ENCODE assay signal across 8 mouse cellular contexts in the genomic region with DNA sequence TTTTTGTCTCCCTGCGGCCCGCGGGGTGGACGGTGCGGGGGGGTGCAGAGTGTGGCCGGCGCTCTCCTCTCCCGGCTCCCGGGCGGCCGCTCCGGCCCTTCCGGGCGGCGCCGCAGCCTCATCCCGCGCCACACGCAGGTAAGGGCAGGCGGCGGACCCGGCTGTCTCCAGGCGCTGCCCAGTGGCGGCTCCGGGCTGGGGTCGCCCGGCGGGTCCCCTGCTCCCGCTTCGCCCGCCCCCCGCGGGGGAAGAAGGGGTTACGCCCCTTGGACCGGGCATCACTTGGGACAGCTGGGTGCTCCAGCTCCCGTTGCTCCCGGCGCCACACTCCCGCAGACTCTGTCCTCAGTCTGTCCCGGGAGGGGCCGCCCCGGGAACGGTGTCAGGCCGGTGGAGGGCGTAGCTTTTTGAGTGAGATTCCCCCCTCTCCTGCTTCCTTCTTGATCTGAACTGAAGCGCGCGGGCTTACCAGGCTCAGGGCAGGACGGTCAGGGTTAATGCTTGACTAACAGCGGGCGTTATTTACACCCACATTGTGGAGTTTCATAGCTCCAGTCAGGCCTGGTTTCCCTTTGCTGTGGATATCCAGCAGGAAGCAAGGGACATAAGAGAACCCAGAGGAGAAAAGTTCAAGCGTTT. TPM values are rescaled to one million over a fixed set of nuclear protein-coding genes. Genes with fewer than 3 reads are reported as not detected.
DNase-seq lines count a peak whose midpoint lies in the region; ATAC-seq and TF ChIP-seq lines count a peak whose summit lies in the region.

No protein-coding gene starts in this region.

- H3K27ac ChIP-seq in ES-Bruce4 (ENCODE audit: insufficient read depth, low read length): peak overlapping the region; percentile 30; the same call in 1 of the 2 replicates
- H3K27ac ChIP-seq in forebrain, embryonic 13.5 days: peak overlapping the region; percentile 67

- DNase-seq in adrenal gland, postnatal 36 days: peak; percentile 62 to 63
- DNase-seq in heart, postnatal 14 days: peak; percentile 60 to 61
- DNase-seq in kidney, postnatal 4 days: peak; percentile 67 to 80
- DNase-seq in lung, postnatal 14 days: peak; percentile 50
- DNase-seq in retina, postnatal 1 day: peak; percentile 63
- peak; percentile 53 to 57 for DNase-seq in urinary bladder, postnatal 36 days (ENCODE audit: low spot score in 2 of 2)

- peak overlapping the region; percentile 72 for H3K9ac ChIP-seq in ES-Bruce4 (ENCODE audit: low read depth, poor library complexity, severe bottlenecking)
- peak overlapping the region; percentile 91 for H3K9ac ChIP-seq in forebrain, embryonic 13.5 days

- H3K36me3 ChIP-seq in ES-Bruce4 (ENCODE audit: control insufficient read depth, insufficient read depth, low read length, poor library complexity, severe bottlenecking): no peaks in the 10 kb centered on the region
- H3K36me3 ChIP-seq in forebrain, embryonic 13.5 days (ENCODE audit: poor library complexity, severe bottlenecking): no peaks in the 10 kb centered on the region

- H3K4me3 ChIP-seq in ES-Bruce4 (ENCODE audit: low read depth, low read length): peak overlapping the region; percentile 70
- peak overlapping the region; percentile 97 for H3K4me3 ChIP-seq in forebrain, embryonic 13.5 days

- H3K4me1 ChIP-seq in ES-Bruce4 (ENCODE audit: control insufficient read depth, insufficient read depth, low read length): no peaks in the 10 kb centered on the region
- peaks cover 19% of the 10 kb centered on the region for H3K4me1 ChIP-seq in forebrain, embryonic 13.5 days

- no peaks in the 10 kb centered on the region for H3K9me3 ChIP-seq in ES-Bruce4 (replicated peaks; ENCODE audit: control insufficient read depth, insufficient read depth, low read length, poor library complexity, severe bottlenecking)
- H3K9me3 ChIP-seq in forebrain, embryonic 13.5 days (replicated peaks): no peaks in the 10 kb centered on the region

- WGBS in forebrain, embryonic 13.5 days: 1% methylated on average over 25 of the region's 52 CpGs

- no peaks in the 10 kb centered on the region for H3K27me3 ChIP-seq in ES-Bruce4 (ENCODE audit: control insufficient read depth, insufficient read depth, low read length, poor library complexity, severe bottlenecking)
- H3K27me3 ChIP-seq in forebrain, embryonic 13.5 days: no peaks in the 10 kb centered on the region

- peak; percentile 91 for ATAC-seq in forebrain, embryonic 13.5 days

- no peak for TF ChIP-seq POLR2A in ES-Bruce4 (IDR thresholded peaks at IDR 0.05; ENCODE audit: insufficient read depth, low read length)

- H3K4me2 ChIP-seq in forebrain, embryonic 13.5 days: peak overlapping the region; percentile 85

- intact Hi-C loops in heart, postnatal 14 days (cut with DNase I): loop anchor here (5.0 kb wide), 2 partner anchors 34 to 94 kb away; no protein-coding TSS in a partner anchor

- TF ChIP-seq EP300 in ES-Bruce4 (IDR thresholded peaks at IDR 0.05; ENCODE audit: insufficient read depth, low read depth, low read length): no peak

- no peak for TF ChIP-seq CTCF in ES-Bruce4 (IDR thresholded peaks at IDR 0.05; ENCODE audit: low read depth, low read length)

RNA-seq across cellular contexts. Expression of a gene that starts 1.0 kb away (rescaled TPM):
- 55.3 and 62.0 TPM in 2 replicates for polyA plus RNA-seq in ES-Bruce4 (2011; ENCODE audit: insufficient read depth, insufficient read length, low read depth, missing spikeins)
- 10 to 100 TPM; 53.0 to 57.3 TPM for total RNA-seq in adrenal gland, postnatal 36 days (2021)
- polyA plus RNA-seq in forebrain, embryonic 13.5 days (2015; fragmentation: Nextera tagmentation; extraction: Ambion mirVana): 40.4 and 42.1 TPM in 2 replicates
- total RNA-seq in heart, postnatal 14 days (2021): 10 to 100 TPM; 85.8 to 86.9 TPM

Comparison
In these comparisons a context has a peak if more than half of its experiments do, and no peak if none do; other contexts are left out.
1. Peak in every context shown above with its lines: DNase-seq, ATAC-seq, H3K4me3 ChIP-seq and H3K27ac ChIP-seq.